Mouse (Mus musculus): ENCODE measurements around the gene Tsen54. TPM values are rescaled to one million over a fixed set of nuclear protein-coding genes. Genes with fewer than 3 reads are reported as not detected.
"Not testable (repeated sequence)": the region's sequence is repeated elsewhere in the genome, so short reads cannot be mapped to it uniquely, and the experiment has no call there.

The Tsen54 gene
- polyA plus RNA-seq, 1 experiment from 2014 or later: 18.7 TPM

- no peak overlapping the region for H3K4me2 ChIP-seq (ENCODE audit: low read length)
- H3K9me3 ChIP-seq (ENCODE audit: control insufficient read depth, low read length): no peaks in the 10 kb centered on the region
- no peak overlapping the region for H3K4me3 ChIP-seq (ENCODE audit: low read length)
- ATAC-seq: no peak
- H3K27ac ChIP-seq (ENCODE audit: low read depth, low read length): no peak overlapping the region
- no peaks in the 10 kb centered on the region for H3K4me1 ChIP-seq (ENCODE audit: control insufficient read depth, insufficient read depth, low read depth, low read length)
- H3K36me3 ChIP-seq (ENCODE audit: control insufficient read depth, insufficient read depth, low read length): no peaks in the 10 kb centered on the region
- no peak overlapping the region for H3K9ac ChIP-seq (ENCODE audit: low read depth, low read length)
- no peaks in the 10 kb centered on the region for H3K27me3 ChIP-seq (replicated peaks; ENCODE audit: control insufficient read depth, insufficient read depth, low read length)
- 86% methylated on average over 11 of the region's 14 CpGs for WGBS
Observed at GRCm38 (mm10) chr11:115843141-115843890, 28.8 kb downstream of the Tsen54 start.

- Histone ChIP-seq H3K27me3 (replicated peaks; ENCODE audit: control insufficient read depth, insufficient read depth, low read length) (no peaks in the 10 kb centered on the region), H3K36me3 (ENCODE audit: control insufficient read depth, insufficient read depth, low read length) (no peaks in the 10 kb centered on the region), H3K9ac (ENCODE audit: low read depth, low read length) (no peak overlapping the region), H3K4me3 (ENCODE audit: low read length) (no peak overlapping the region), H3K4me2 (ENCODE audit: low read length) (no peak overlapping the region), H3K27ac (ENCODE audit: low read depth, low read length) (no peak overlapping the region), H3K9me3 (ENCODE audit: control insufficient read depth, low read length) (no peaks in the 10 kb centered on the region), H3K4me1 (ENCODE audit: control insufficient read depth, insufficient read depth, low read depth, low read length) (no peaks in the 10 kb centered on the region)
- WGBS: 89% methylated on average over 5 of the region's 5 CpGs
- ATAC-seq: no peak
Observed at GRCm38 (mm10) chr11:115843891-115844239, 29.3 kb downstream of the Tsen54 start.

DNA sequence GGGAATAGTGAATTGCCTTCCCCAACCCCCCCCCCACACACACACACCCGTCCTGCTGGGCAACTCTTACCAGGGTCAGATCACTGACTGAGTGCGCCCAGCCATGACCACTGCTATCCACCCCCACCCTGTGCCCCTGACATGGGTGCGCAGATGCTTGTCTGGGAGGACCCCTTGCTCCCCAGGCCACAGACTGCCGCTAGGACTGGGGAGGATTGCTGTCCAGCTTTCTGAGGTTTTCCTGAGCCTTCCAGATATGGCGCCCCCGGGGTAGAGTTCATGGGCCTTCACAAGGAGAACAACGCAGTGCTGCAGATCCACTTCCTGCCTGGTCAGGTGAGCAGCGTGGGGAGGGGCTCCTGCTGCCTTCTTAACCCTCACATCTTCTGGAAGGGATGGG is 29.7 kb downstream of the Tsen54 start:
- no peaks in the 10 kb centered on the region for H3K9me3 ChIP-seq (ENCODE audit: control insufficient read depth, low read length)
- no peak overlapping the region for H3K4me2 ChIP-seq (ENCODE audit: low read length)
- no peak overlapping the region for H3K4me3 ChIP-seq (ENCODE audit: low read length)
- H3K36me3 ChIP-seq (ENCODE audit: control insufficient read depth, insufficient read depth, low read length): no peaks in the 10 kb centered on the region
- no peak for ATAC-seq
- 75% methylated on average over 8 of the region's 8 CpGs for WGBS
- no peaks in the 10 kb centered on the region for H3K27me3 ChIP-seq (replicated peaks; ENCODE audit: control insufficient read depth, insufficient read depth, low read length)
- no peak overlapping the region for H3K27ac ChIP-seq (ENCODE audit: low read depth, low read length)
- no peak overlapping the region for H3K9ac ChIP-seq (ENCODE audit: low read depth, low read length)
- H3K4me1 ChIP-seq (ENCODE audit: control insufficient read depth, insufficient read depth, low read depth, low read length): no peaks in the 10 kb centered on the region

DNA sequence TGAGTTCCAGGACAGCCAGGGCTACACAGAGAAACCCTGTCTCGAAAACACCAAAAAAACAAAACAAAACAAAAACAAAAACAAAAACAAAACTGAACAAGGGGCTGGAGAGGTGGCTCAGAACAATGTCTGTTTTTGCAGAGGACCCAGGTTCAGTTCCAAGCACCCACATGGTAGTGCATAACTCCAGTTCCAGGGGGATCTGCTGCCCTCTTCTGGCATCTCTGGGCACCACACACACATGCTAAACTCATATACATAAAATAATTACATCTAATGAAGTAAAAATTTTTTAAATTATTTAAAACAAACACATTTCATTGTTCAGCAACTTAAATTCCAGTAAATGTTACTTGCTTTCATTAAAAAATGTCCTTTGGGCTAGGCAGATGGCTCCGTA is 31.3 kb downstream of the Tsen54 start:
- Histone ChIP-seq H3K4me3 (ENCODE audit: low read length) (no peak overlapping the region), H3K27me3 (replicated peaks; ENCODE audit: control insufficient read depth, insufficient read depth, low read length) (no peaks in the 10 kb centered on the region), H3K9ac (ENCODE audit: low read depth, low read length) (no peak overlapping the region), H3K4me1 (ENCODE audit: control insufficient read depth, insufficient read depth, low read depth, low read length) (no peaks in the 10 kb centered on the region), H3K36me3 (ENCODE audit: control insufficient read depth, insufficient read depth, low read length) (no peaks in the 10 kb centered on the region), H3K9me3 (ENCODE audit: control insufficient read depth, low read length) (no peaks in the 10 kb centered on the region), H3K27ac (ENCODE audit: low read depth, low read length) (no peak overlapping the region), H3K4me2 (ENCODE audit: low read length) (no peak overlapping the region)
- no peak for ATAC-seq
- WGBS: 90% methylated on average over 2 of the region's 2 CpGs

GRCm38 (mm10) chr11:115854674-115855073 is 40.1 kb downstream of the Tsen54 start:
- H3K36me3 ChIP-seq (ENCODE audit: control insufficient read depth, insufficient read depth, low read length): no peaks in the 10 kb centered on the region
- no peaks in the 10 kb centered on the region for H3K9me3 ChIP-seq (ENCODE audit: control insufficient read depth, low read length)
- no peak for ATAC-seq
- peaks cover 7% of the 10 kb centered on the region for H3K4me1 ChIP-seq (ENCODE audit: control insufficient read depth, insufficient read depth, low read depth, low read length)
- H3K27ac ChIP-seq (ENCODE audit: low read depth, low read length): no peak overlapping the region
- peaks cover 25% of the 10 kb centered on the region for H3K27me3 ChIP-seq (replicated peaks; ENCODE audit: control insufficient read depth, insufficient read depth, low read length)
- H3K9ac ChIP-seq (ENCODE audit: low read depth, low read length): no peak overlapping the region
- WGBS: 80% methylated on average over 6 of the region's 6 CpGs
- H3K4me2 ChIP-seq (ENCODE audit: low read length): no peak overlapping the region
- H3K4me3 ChIP-seq (ENCODE audit: low read length): no peak overlapping the region

- H3K27ac ChIP-seq (ENCODE audit: low read depth, low read length); H3K4me3 ChIP-seq (ENCODE audit: low read length); H3K9me3 ChIP-seq (ENCODE audit: control insufficient read depth, low read length); H3K9ac ChIP-seq (ENCODE audit: low read depth, low read length); ATAC-seq; H3K36me3 ChIP-seq (ENCODE audit: control insufficient read depth, insufficient read depth, low read length); H3K4me1 ChIP-seq (ENCODE audit: control insufficient read depth, insufficient read depth, low read depth, low read length); H3K4me2 ChIP-seq (ENCODE audit: low read length): not testable (repeated sequence)
- WGBS: 97% methylated on average over 4 of the region's 4 CpGs
- H3K27me3 ChIP-seq (replicated peaks; ENCODE audit: control insufficient read depth, insufficient read depth, low read length): peaks cover 42% of the 10 kb centered on the region
Observed at GRCm38 (mm10) chr11:115857146-115857545, 42.6 kb downstream of the Tsen54 start.

- no peak overlapping the region for H3K9ac ChIP-seq (ENCODE audit: low read depth, low read length)
- no peaks in the 10 kb centered on the region for H3K36me3 ChIP-seq (ENCODE audit: control insufficient read depth, insufficient read depth, low read length)
- H3K27ac ChIP-seq (ENCODE audit: low read depth, low read length): no peak overlapping the region
- no peak for ATAC-seq
- H3K9me3 ChIP-seq (ENCODE audit: control insufficient read depth, low read length): no peaks in the 10 kb centered on the region
- no peak overlapping the region for H3K4me3 ChIP-seq (ENCODE audit: low read length)
- H3K4me2 ChIP-seq (ENCODE audit: low read length): no peak overlapping the region
- H3K4me1 ChIP-seq (ENCODE audit: control insufficient read depth, insufficient read depth, low read depth, low read length): peaks cover 7% of the 10 kb centered on the region
- peaks cover 42% of the 10 kb centered on the region for H3K27me3 ChIP-seq (replicated peaks; ENCODE audit: control insufficient read depth, insufficient read depth, low read length)
- 28% methylated on average over 13 of the region's 13 CpGs for WGBS
Observed at GRCm38 (mm10) chr11:115857936-115858335, 43.4 kb downstream of the Tsen54 start.

DNA sequence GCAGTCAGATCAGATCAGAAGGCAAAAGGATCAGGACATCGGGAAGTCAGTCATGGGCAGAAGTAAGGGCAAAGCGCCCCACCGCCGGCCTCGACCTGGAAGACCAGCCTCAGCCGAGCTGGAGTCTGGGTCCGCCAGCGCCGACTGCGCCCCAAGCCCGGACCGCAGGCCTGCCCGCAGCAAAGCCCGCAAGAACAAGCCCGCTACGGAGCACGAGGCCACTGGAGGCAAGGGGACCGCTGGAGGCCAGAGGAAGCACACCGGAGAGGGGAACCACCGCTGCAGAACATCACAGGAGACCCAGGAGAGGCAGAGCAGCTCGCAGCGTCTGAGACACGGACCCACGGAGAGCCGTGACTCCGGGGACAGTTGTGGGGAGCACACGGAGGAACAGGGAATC is 43.8 kb downstream of the Tsen54 start, which contains the start of gene Myo15b:
Gene Myo15b, plus strand, starts transcription at position 53 of the 400 bp plus-strand sequence.
- H3K27me3 ChIP-seq (replicated peaks; ENCODE audit: control insufficient read depth, insufficient read depth, low read length): peaks cover 42% of the 10 kb centered on the region
- H3K9me3 ChIP-seq (ENCODE audit: control insufficient read depth, low read length): no peaks in the 10 kb centered on the region
- no peak for ATAC-seq
- no peak within 1 kb of the TSS for H3K27ac ChIP-seq (ENCODE audit: low read depth, low read length)
- peak within 1 kb of the TSS; percentile 52; the same call in 1 of the 2 replicates for H3K9ac ChIP-seq (ENCODE audit: low read depth, low read length)
- peak within 1 kb of the TSS; percentile 44 for H3K4me2 ChIP-seq (ENCODE audit: low read length)
- 10% methylated on average over 27 of the region's 27 CpGs for WGBS
- peak within 1 kb of the TSS; percentile 29 for H3K4me3 ChIP-seq (ENCODE audit: low read length)
- H3K4me1 ChIP-seq (ENCODE audit: control insufficient read depth, insufficient read depth, low read depth, low read length): peaks cover 7% of the 10 kb centered on the region
- H3K36me3 ChIP-seq (ENCODE audit: control insufficient read depth, insufficient read depth, low read length): no peaks in the 10 kb centered on the region

DNA sequence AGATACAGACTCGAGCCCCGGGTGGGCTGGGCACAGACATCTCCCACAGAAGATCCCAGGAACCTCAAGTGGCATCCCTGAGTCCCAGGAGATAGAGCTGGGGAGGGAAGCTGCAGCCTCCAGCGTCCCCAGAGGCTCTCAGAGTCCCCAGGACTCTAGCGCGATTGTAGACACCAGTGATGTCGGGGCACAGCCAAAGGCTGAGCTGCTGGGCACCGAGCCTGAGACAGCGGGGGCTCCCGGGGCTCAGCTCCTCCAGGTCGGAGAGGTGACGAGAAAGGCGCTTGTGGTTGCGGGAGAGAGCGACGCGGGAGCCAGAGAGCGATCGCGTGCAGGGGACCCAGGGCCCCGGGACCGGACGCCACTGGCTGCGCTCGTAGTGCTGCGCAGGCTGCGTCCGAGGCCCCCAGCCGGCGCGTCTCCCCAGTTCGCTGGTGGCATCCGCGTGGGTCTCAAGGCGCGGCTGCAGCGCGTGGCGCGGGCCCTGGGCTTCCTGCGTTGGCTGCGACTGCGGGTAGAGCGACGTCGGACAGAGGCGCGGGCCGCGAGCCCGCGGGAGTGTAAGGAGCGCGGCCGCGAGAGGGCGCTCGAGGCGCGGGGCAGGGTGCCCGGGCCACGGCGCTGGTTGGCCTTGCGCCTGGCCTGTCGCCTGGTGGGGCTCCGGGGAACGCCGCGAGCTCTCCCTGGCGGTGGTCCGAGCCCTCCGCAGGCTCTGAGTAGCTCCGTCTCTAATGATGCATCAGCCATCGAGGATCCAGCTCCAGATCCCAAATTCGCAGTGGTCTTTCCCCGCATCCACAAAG is 44.8 kb downstream of the Tsen54 start:
- H3K4me1 ChIP-seq (ENCODE audit: control insufficient read depth, insufficient read depth, low read depth, low read length): peaks cover 7% of the 10 kb centered on the region
- no peaks in the 10 kb centered on the region for H3K9me3 ChIP-seq (ENCODE audit: control insufficient read depth, low read length)
- WGBS: 2% methylated on average over 53 of the region's 75 CpGs
- peak; percentile 86 for ATAC-seq
- peak overlapping the region; percentile 52; the same call in 1 of the 2 replicates for H3K9ac ChIP-seq (ENCODE audit: low read depth, low read length)
- peaks cover 42% of the 10 kb centered on the region for H3K27me3 ChIP-seq (replicated peaks; ENCODE audit: control insufficient read depth, insufficient read depth, low read length)
- no peaks in the 10 kb centered on the region for H3K36me3 ChIP-seq (ENCODE audit: control insufficient read depth, insufficient read depth, low read length)
- peak overlapping the region; percentile 44 for H3K4me2 ChIP-seq (ENCODE audit: low read length)
- peak overlapping the region; percentile 29 for H3K4me3 ChIP-seq (ENCODE audit: low read length)
- no peak overlapping the region for H3K27ac ChIP-seq (ENCODE audit: low read depth, low read length)
